Mouse (Mus musculus) CH12.LX (cell line): ENCODE data around the gene Ucn3. TPM values are rescaled to one million over a fixed set of nuclear protein-coding genes. Genes with fewer than 3 reads are reported as not detected.

Source experiments
- DNase-seq: peaks from one replicate; pipeline ENCODE4 v3.0.0-alpha.2; 2013; ENCODE audit errors: extremely low read depth
- H3K27ac ChIP-seq: 2 replicates; pipeline ENCODE4 v1.5.1; 2012; ENCODE audit warnings: low read depth, mild to moderate bottlenecking, control low read depth, moderate library complexity; ENCODE audit not compliant: insufficient read depth
- H3K27me3 ChIP-seq: replicated peaks from 2 replicates; pipeline ENCODE3; 2012; ENCODE audit warnings: inconsistent platforms
- H3K36me3 ChIP-seq, 2 experiments: replicated peaks in 1 of 2; 2 replicates each; pipeline versions ENCODE3 to v1.6.1; 2012; ENCODE audit warnings: inconsistent platforms in 1 of 2, low read length in 1 of 2, mild to moderate bottlenecking in 1 of 2, mixed read lengths in 1 of 2, moderate library complexity in 1 of 2; ENCODE audit not compliant: control insufficient read depth in 1 of 2, insufficient read depth in 1 of 2
- H3K4me1 ChIP-seq, 2 experiments: 2 replicates each; pipeline ENCODE4 v1.6.1; 2012; ENCODE audit warnings: inconsistent platforms in 1 of 2, moderate library complexity in 1 of 2; ENCODE audit not compliant: insufficient read depth in 2 of 2, control insufficient read depth in 1 of 2
- H3K4me2 ChIP-seq: 2 replicates; pipeline ENCODE4 v1.6.1; 2012; ENCODE audit warnings: low read depth, mild to moderate bottlenecking, control low read depth; ENCODE audit not compliant: poor library complexity, insufficient read depth, severe bottlenecking
- H3K4me3 ChIP-seq, 3 experiments: fragments of 150-350 bp in 1 of 3; sonication (generic) in 1 of 3; replicated peaks in 1 of 3; 2 replicates each; pipeline versions ENCODE3 to v1.5.1; 2011 to 2012; ENCODE audit warnings: low read depth in 2 of 3, low read length in 2 of 3, mild to moderate bottlenecking in 2 of 3, moderate library complexity in 2 of 3, control low read depth in 1 of 3, improper control_type of control experiment in 1 of 3, inconsistent platforms in 1 of 3, mixed read lengths in 1 of 3; ENCODE audit not compliant: poor library complexity in 1 of 3
- H3K79me2 ChIP-seq: replicated peaks from 2 replicates; pipeline ENCODE4 v1.6.1; 2012; ENCODE audit warnings: mild to moderate bottlenecking, moderate library complexity; ENCODE audit not compliant: control insufficient read depth, poor library complexity, insufficient read depth, severe bottlenecking; ENCODE audit errors: extremely low read depth
- H3K9ac ChIP-seq: 2 replicates; pipeline ENCODE4 v1.6.1; 2012; ENCODE audit warnings: low read depth, mild to moderate bottlenecking, control low read depth, moderate library complexity; ENCODE audit not compliant: insufficient read depth
- H3K9me3 ChIP-seq: replicated peaks from 2 replicates; pipeline ENCODE3; 2012; ENCODE audit warnings: low read length, inconsistent platforms, mixed read lengths
- BHLHE40 ChIP-seq: IDR thresholded peaks from 2 replicates; pipeline ENCODE4 v1.6.1; 2011; ENCODE audit warnings: mild to moderate bottlenecking, low read depth, low read length, improper control_type of control experiment
- CHD1 ChIP-seq: IDR thresholded peaks from 2 replicates; pipeline ENCODE4 v1.6.1; 2012; ENCODE audit warnings: low read depth, low read length, improper control_type of control experiment, inconsistent platforms
- CTCF ChIP-seq, 2 experiments: IDR thresholded peaks in 1 of 2; conservative IDR thresholded peaks in 1 of 2; 2 replicates each; pipeline ENCODE4 v1.5.1; 2011 to 2012; ENCODE audit warnings: low read depth in 2 of 2, low read length in 2 of 2, improper control_type of control experiment in 1 of 2, inconsistent platforms in 1 of 2, mild to moderate bottlenecking in 1 of 2, moderate library complexity in 1 of 2
- ELF1 ChIP-seq: IDR thresholded peaks from 2 replicates; pipeline ENCODE4 v1.6.1; 2014; ENCODE audit warnings: low read depth, mild to moderate bottlenecking, inconsistent platforms, low read length, improper control_type of control experiment
- EP300 ChIP-seq: IDR thresholded peaks from 2 replicates; pipeline ENCODE4 v1.6.1; 2011; ENCODE audit warnings: low read length, improper control_type of control experiment
- ETS1 ChIP-seq: conservative IDR thresholded peaks from 2 replicates; pipeline ENCODE4 v1.6.1; 2012; ENCODE audit warnings: low read depth, mild to moderate bottlenecking, inconsistent platforms, low read length, improper control_type of control experiment, moderate library complexity
- IRF4 ChIP-seq: IDR thresholded peaks from 2 replicates; pipeline ENCODE4 v1.6.1; 2014; ENCODE audit warnings: low read depth, mild to moderate bottlenecking, inconsistent platforms, low read length, improper control_type of control experiment
- JUN ChIP-seq: IDR thresholded peaks from 2 replicates; pipeline ENCODE4 v1.6.1; 2011; ENCODE audit warnings: low read depth, mild to moderate bottlenecking, low read length, improper control_type of control experiment, moderate library complexity; ENCODE audit not compliant: insufficient read depth
- JUND ChIP-seq: conservative IDR thresholded peaks from 2 replicates; pipeline ENCODE4 v1.6.1; 2011; ENCODE audit warnings: low read depth, low read length, improper control_type of control experiment
- KAT2A ChIP-seq: IDR thresholded peaks from 2 replicates; pipeline ENCODE4 v1.6.1; 2012; ENCODE audit warnings: low read length, improper control_type of control experiment, inconsistent platforms; ENCODE audit not compliant: insufficient replicate concordance
- MAX ChIP-seq: IDR thresholded peaks from 2 replicates; pipeline ENCODE4 v1.6.1; 2011; ENCODE audit warnings: low read length, improper control_type of control experiment
- MEF2A ChIP-seq: IDR thresholded peaks from 2 replicates; pipeline ENCODE4 v1.6.1; 2014; ENCODE audit warnings: low read depth, mild to moderate bottlenecking, inconsistent platforms, low read length, improper control_type of control experiment, borderline replicate concordance
- MXI1 ChIP-seq: IDR thresholded peaks from 2 replicates; pipeline ENCODE4 v1.6.1; 2011; ENCODE audit warnings: mild to moderate bottlenecking, low read depth, low read length, improper control_type of control experiment
- MYC ChIP-seq: IDR thresholded peaks from 2 replicates; pipeline ENCODE4 v1.6.1; 2011; ENCODE audit warnings: low read depth, mild to moderate bottlenecking, improper control_type of control experiment, low read length
- NELFE ChIP-seq: IDR thresholded peaks from 2 replicates; pipeline ENCODE4 v1.6.1; 2011; ENCODE audit warnings: low read depth, low read length, improper control_type of control experiment
- NRF1 ChIP-seq: IDR thresholded peaks from 2 replicates; pipeline ENCODE4 v1.6.1; 2014; ENCODE audit warnings: low read depth, mild to moderate bottlenecking, inconsistent platforms, low read length, improper control_type of control experiment, moderate library complexity
- PAX5 ChIP-seq: IDR thresholded peaks from 2 replicates; pipeline ENCODE4 v1.6.1; 2012; ENCODE audit warnings: low read length, inconsistent platforms, mixed read lengths
- POLR2A ChIP-seq: IDR thresholded peaks from 2 replicates; pipeline ENCODE4 v1.6.1; 2011; ENCODE audit warnings: low read depth, mild to moderate bottlenecking, improper control_type of control experiment, low read length
- POLR2AphosphoS2 ChIP-seq: IDR thresholded peaks from 2 replicates; pipeline ENCODE4 v1.6.1; 2011; ENCODE audit warnings: low read depth, low read length, improper control_type of control experiment
- RAD21 ChIP-seq: IDR thresholded peaks from 2 replicates; pipeline ENCODE4 v1.6.1; 2011; ENCODE audit warnings: low read depth, mild to moderate bottlenecking, low read length, improper control_type of control experiment, moderate library complexity
- RCOR1 ChIP-seq: conservative IDR thresholded peaks from 2 replicates; pipeline ENCODE4 v1.6.1; 2012; ENCODE audit warnings: low read depth, mild to moderate bottlenecking, inconsistent platforms, low read length, improper control_type of control experiment
- SIN3A ChIP-seq: IDR thresholded peaks from 2 replicates; pipeline ENCODE4 v1.6.1; 2012; ENCODE audit warnings: low read length, improper control_type of control experiment, inconsistent platforms
- SMC3 ChIP-seq: IDR thresholded peaks from 2 replicates; pipeline ENCODE4 v1.6.1; 2011; ENCODE audit warnings: low read depth, low read length, improper control_type of control experiment
- TBP ChIP-seq: conservative IDR thresholded peaks from 2 replicates; pipeline ENCODE4 v1.6.1; 2011; ENCODE audit warnings: low read depth, low read length, improper control_type of control experiment
- TCF12 ChIP-seq: IDR thresholded peaks from 2 replicates; pipeline ENCODE4 v1.6.1; 2014; ENCODE audit warnings: low read depth, mild to moderate bottlenecking, inconsistent platforms, low read length, improper control_type of control experiment
- USF1 ChIP-seq: IDR thresholded peaks from 2 replicates; pipeline ENCODE4 v1.6.1; 2014; ENCODE audit warnings: low read depth, mild to moderate bottlenecking, inconsistent platforms, low read length, improper control_type of control experiment
- USF2 ChIP-seq: conservative IDR thresholded peaks from 2 replicates; pipeline ENCODE4 v1.6.1; 2011; ENCODE audit warnings: low read depth, low read length, improper control_type of control experiment
- ZC3H11A ChIP-seq: IDR thresholded peaks from 2 replicates; pipeline ENCODE4 v1.6.1; 2012; ENCODE audit warnings: low read depth, mild to moderate bottlenecking, inconsistent platforms, low read length, improper control_type of control experiment
- ZMIZ1 ChIP-seq: IDR thresholded peaks from 2 replicates; pipeline ENCODE4 v1.6.1; 2012; ENCODE audit warnings: low read depth, mild to moderate bottlenecking, inconsistent platforms, low read length, improper control_type of control experiment
- ZNF384 ChIP-seq: IDR thresholded peaks from 2 replicates; pipeline ENCODE4 v1.6.1; 2012; ENCODE audit warnings: low read depth, low read length, improper control_type of control experiment, inconsistent platforms
- dilution Hi-C: fragments of 300-500 bp; cut with MboI; formaldehyde crosslinking; loops from 2 replicates; pipeline ENCODE4 v1.14.3; 2020; ENCODE audit warnings: low sequenced_read_pairs; ENCODE audit not compliant: extremely low pct_unique_long_range_greater_than_20kb, extremely low pct_ligation_motif_present
- in situ Hi-C: fragments of 300-500 bp; cut with MboI; formaldehyde crosslinking; loops from 3 replicates; pipeline ENCODE4 v1.14.3; 2019; ENCODE audit warnings: low sequenced_read_pairs, low pct_ligation_motif_present, low pct_unique_long_range_greater_than_20kb, mixed read lengths
- polyA plus RNA-seq: library from polyadenylated mRNA; unstranded; fragments of >175 nt; gene quantifications from 2 replicates; pipeline ENCODE4 v1.2.1, GENCODE M21; 2012; ENCODE audit warnings: low read depth; ENCODE audit not compliant: insufficient read length
- total RNA-seq, 2 experiments: library from RNA; depleted of rRNA; stranded (reverse); fragments of 300-350 nt in 1 of 2; fragments of >200 nt in 1 of 2; gene quantifications; 2 replicates each; pipeline ENCODE4 v1.2.3; 2012 to 2014

The Ucn3 gene
- total and polyA plus RNA-seq, 3 experiments: not detected

DNA sequence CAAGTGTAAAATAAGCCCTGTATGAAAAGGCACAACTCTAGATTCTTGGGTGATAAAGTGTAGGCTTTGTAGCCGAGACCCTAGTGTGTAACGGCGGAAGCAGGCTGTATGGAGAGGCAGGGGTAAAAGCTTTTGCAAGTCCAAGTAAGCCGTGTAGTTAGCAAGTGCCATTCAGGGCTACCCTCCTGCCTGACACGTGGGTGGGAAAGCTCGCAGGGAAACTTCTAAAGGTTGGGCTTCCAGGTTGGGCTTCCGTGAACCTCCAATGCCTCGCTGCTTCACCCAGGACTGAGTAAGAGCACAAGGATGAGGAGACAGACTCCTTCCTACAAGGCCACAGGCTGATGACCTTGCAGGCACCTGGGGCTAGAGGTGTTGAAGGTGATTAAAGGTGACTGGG is 50.6 kb downstream of the Ucn3 start:
- TF ChIP-seq EP300 (no peak), ZC3H11A (no peak), JUND (no peak), RAD21 (no peak), RCOR1 (no peak), MXI1 (no peak), USF1 (no peak), NRF1 (no peak), ZMIZ1 (no peak), MAX (no peak), ELF1 (no peak), POLR2A (no peak), TCF12 (no peak)
- no peak overlapping the region for H3K27ac ChIP-seq
- in situ Hi-C loops: loop anchor here (25.0 kb wide), 1 partner anchor 132 kb away; no protein-coding TSS in a partner anchor

GRCm38 (mm10) chr13:3893126-3893734 is 51.9 kb downstream of the Ucn3 start:
- peaks cover 16% of the 10 kb centered on the region; the same call in 1 of the 2 replicates for H3K79me2 ChIP-seq
- H3K27ac ChIP-seq: no peak overlapping the region
- DNase-seq: peak; percentile 89
- H3K4me1 ChIP-seq: peaks cover 11 to 29% of the 10 kb centered on the region in 2 experiments
- H3K4me3 ChIP-seq: peak overlapping the region; percentile 60 to 91 (median 65)
- peak overlapping the region; percentile 67 for H3K4me2 ChIP-seq
- peak overlapping the region; percentile 85 for H3K9ac ChIP-seq
- H3K9me3 ChIP-seq: no peaks in the 10 kb centered on the region
- dilution Hi-C loops: no loop called here
- peaks cover 8 to 38% of the 10 kb centered on the region in 2 experiments for H3K36me3 ChIP-seq
- in situ Hi-C loops: loop anchor here (25.0 kb wide), 1 partner anchor 131 kb away; no protein-coding TSS in a partner anchor
- H3K27me3 ChIP-seq: no peaks in the 10 kb centered on the region
- TF ChIP-seq IRF4: 0 out of 2 replicates have a peak, but pooled peaks have one; percentile 36
- peak; percentile 90 for TF ChIP-seq MYC
- no peak for TF ChIP-seq CHD1
- no peak for TF ChIP-seq ZC3H11A
- TF ChIP-seq ETS1: no peak
- no peak for TF ChIP-seq RCOR1
- TF ChIP-seq TBP: no peak; the same call in 1 of the 2 replicates
- no peak for TF ChIP-seq PAX5
- TF ChIP-seq KAT2A: no peak
- peak; percentile 97 for TF ChIP-seq NELFE
- TF ChIP-seq USF1: peak; percentile 92
- TF ChIP-seq TCF12: peak; percentile 93
- TF ChIP-seq RAD21: no peak
- no peak for TF ChIP-seq JUND
- peak; percentile 34; the same call in 1 of the 2 replicates for TF ChIP-seq SMC3
- peak; percentile 80 for TF ChIP-seq USF2
- no peak; the same call in 1 of the 2 replicates for TF ChIP-seq ZNF384
- no peak for TF ChIP-seq JUN
- peak; percentile 94 for TF ChIP-seq ZMIZ1
- TF ChIP-seq POLR2A: peak; percentile 99
- peak; percentile 20; the same call in 1 of the 2 replicates for TF ChIP-seq MEF2A
- TF ChIP-seq POLR2AphosphoS2: peak; percentile 87
- TF ChIP-seq SIN3A: no peak; the same call in 1 of the 2 replicates
- peak; percentile 58 for TF ChIP-seq NRF1
- TF ChIP-seq EP300: no peak
- TF ChIP-seq ELF1: peak; percentile 17; the same call in 1 of the 2 replicates
- peak; percentile 82 for TF ChIP-seq BHLHE40
- no peak for TF ChIP-seq CTCF (conservative IDR thresholded peaks at IDR 0.05 in 1 of 2, IDR thresholded peaks at IDR 0.05 in 1 of 2; ENCODE audit: low read depth in 2 of 2, low read length in 2 of 2)

More for the DNA sequence above, 50.6 kb downstream of the Ucn3 start:
- Histone ChIP-seq H3K27me3 (no peaks in the 10 kb centered on the region), H3K4me1 (peaks cover 12 to 29% of the 10 kb centered on the region in 2 experiments), H3K9ac (no peak overlapping the region), H3K4me2 (no peak overlapping the region), H3K9me3 (no peaks in the 10 kb centered on the region), H3K79me2 (peaks cover 13% of the 10 kb centered on the region; the same call in 1 of the 2 replicates), H3K4me3 (no peak overlapping the region), H3K36me3 (peaks cover 11 to 38% of the 10 kb centered on the region in 2 experiments)
- dilution Hi-C loops: no loop called here
- no peak for DNase-seq
